Mouse (Mus musculus): ENCODE measurements around the gene Yap1.

DNA sequence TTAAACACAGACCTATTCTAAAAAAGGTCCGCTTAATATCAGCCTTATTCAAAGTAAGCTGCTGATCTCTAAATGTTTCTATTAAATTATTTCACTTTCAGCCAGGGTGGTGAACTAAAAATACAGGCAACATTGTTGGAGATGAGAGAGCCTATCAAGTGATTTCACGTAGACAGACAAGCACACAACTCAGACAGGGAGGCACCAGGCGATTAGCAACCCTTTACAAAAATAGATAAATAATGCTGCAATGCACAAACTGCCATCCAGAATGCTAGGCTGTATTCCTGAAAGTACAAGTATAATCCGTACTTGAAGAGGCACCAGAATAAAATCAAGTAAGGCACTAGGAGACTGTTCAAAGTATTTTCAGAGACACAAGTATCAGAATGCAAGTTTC is 20.1 kb downstream of the Yap1 start:
- TF ChIP-seq CTCF (IDR thresholded peaks at IDR 0.05; ENCODE audit: borderline replicate concordance, insufficient read depth, low read length) = no peak
- TF ChIP-seq POLR2A (IDR thresholded peaks at IDR 0.05; ENCODE audit: low read depth, low read length) = no peak

Data from embryonic fibroblast, embryonic 13.5 days (primary cell).